Mouse (Mus musculus) limb, embryonic 10.5 days (tissue): ENCODE measurements around the gene Cacnb4. TPM values are rescaled to one million over a fixed set of nuclear protein-coding genes. Genes with fewer than 3 reads are reported as not detected.
A peak's percentile ranks its signal among the peaks of the same experiment; 100 is the strongest.

ENCODE experiments used
- DNase-seq: peaks from one replicate; pipeline ENCODE4 v3.0.0-alpha.2; 2017; ENCODE audit warnings: low spot score
- H3K27ac ChIP-seq: fragments of 300-500 bp; sonication (generic); 2 replicates; pipeline ENCODE4 v1.5.1; 2016; ENCODE audit warnings: mild to moderate bottlenecking
- H3K27me3 ChIP-seq: fragments of 300-500 bp; sonication (generic); 2 replicates; pipeline ENCODE4 v1.6.1; 2016; ENCODE audit warnings: low read depth, mild to moderate bottlenecking; ENCODE audit not compliant: poor library complexity, severe bottlenecking
- H3K36me3 ChIP-seq: fragments of 300-500 bp; sonication (generic); 2 replicates; pipeline ENCODE4 v1.6.1; 2016; ENCODE audit warnings: mild to moderate bottlenecking, moderate library complexity
- H3K4me1 ChIP-seq: fragments of 300-500 bp; sonication (generic); 2 replicates; pipeline ENCODE4 v1.6.1; 2016
- H3K4me3 ChIP-seq: fragments of 300-500 bp; sonication (generic); 2 replicates; pipeline ENCODE4 v1.5.1; 2016; ENCODE audit warnings: mild to moderate bottlenecking, moderate library complexity
- H3K9me3 ChIP-seq: fragments of 300-500 bp; sonication (generic); replicated peaks from 2 replicates; pipeline ENCODE4 v1.6.1; 2016; ENCODE audit warnings: mild to moderate bottlenecking
- WGBS: fragments of 180-500 bp; shearing (Covaris S2); methylation state at CpG from one replicate; pipeline ENCODE4 v1.1.7; 2016; 5-methylcytosine and 5-hydroxymethylcytosine counted together
- polyA plus RNA-seq: library from polyadenylated mRNA; unstranded; fragments of >200 nt; fragmentation: Nextera tagmentation; extraction: Ambion mirVana; gene quantifications from 2 replicates; pipeline ENCODE4 v1.2.1, GENCODE M21; 2016

Cacnb4 gene
- polyA plus RNA-seq, 1 experiment from 2014 or later = 0.56 TPM

GRCm38 (mm10) chr2:52677589-52677988, 958 bp upstream of the Cacnb4 start:
- WGBS = 57% methylated on average over 4 of the region's 4 CpGs
- Histone ChIP-seq H3K36me3 (no peaks in the 10 kb centered on the region), H3K27ac (no peak overlapping the region), H3K9me3 (no peaks in the 10 kb centered on the region), H3K4me3 (no peak overlapping the region), H3K4me1 (peaks cover 21% of the 10 kb centered on the region), H3K27me3 (peaks cover 63% of the 10 kb centered on the region)
- DNase-seq = no peak

GRCm38 (mm10) chr2:52676913-52677303, 277 bp upstream of the Cacnb4 start:
- Histone ChIP-seq H3K9me3 (no peaks in the 10 kb centered on the region), H3K27ac (no peak overlapping the region), H3K36me3 (no peaks in the 10 kb centered on the region), H3K27me3 (peaks cover 65% of the 10 kb centered on the region), H3K4me3 (peak overlapping the region; percentile 82), H3K4me1 (peaks cover 21% of the 10 kb centered on the region)
- WGBS = 12% methylated on average over 6 of the region's 6 CpGs
- peak; percentile 34 for DNase-seq

- peak overlapping the region; percentile 82 for H3K4me3 ChIP-seq
- WGBS = under 1% methylated on average over 42 of the region's 42 CpGs
- H3K27me3 ChIP-seq = peaks cover 65% of the 10 kb centered on the region
- no peaks in the 10 kb centered on the region for H3K36me3 ChIP-seq
- peak; percentile 68 for DNase-seq
- peaks cover 21% of the 10 kb centered on the region for H3K4me1 ChIP-seq
- peak overlapping the region; percentile 88 for H3K27ac ChIP-seq
- H3K9me3 ChIP-seq = no peaks in the 10 kb centered on the region
These were observed 1.2 kb downstream of the Cacnb4 start for GRCm38 (mm10) chr2:52675278-52675987.

GRCm38 (mm10) chr2:52674886-52675277, 1.7 kb downstream of the Cacnb4 start:
- Histone ChIP-seq H3K36me3 (no peaks in the 10 kb centered on the region), H3K27me3 (peaks cover 65% of the 10 kb centered on the region), H3K4me3 (peak overlapping the region; percentile 82), H3K4me1 (peaks cover 21% of the 10 kb centered on the region), H3K27ac (no peak overlapping the region), H3K9me3 (no peaks in the 10 kb centered on the region)
- peak; percentile 54 for DNase-seq
- under 1% methylated on average over 19 of the region's 19 CpGs for WGBS

- DNase-seq = no peak
- Histone ChIP-seq H3K27ac (no peak overlapping the region), H3K36me3 (no peaks in the 10 kb centered on the region), H3K4me1 (peaks cover 21% of the 10 kb centered on the region), H3K9me3 (no peaks in the 10 kb centered on the region), H3K4me3 (no peak overlapping the region), H3K27me3 (peaks cover 58% of the 10 kb centered on the region)
- WGBS = 77% methylated on average over 1 of the region's 1 CpGs
These were observed 3.5 kb downstream of the Cacnb4 start for GRCm38 (mm10) chr2:52673172-52673571.

- DNase-seq = no peak
- 92% methylated on average over 5 of the region's 5 CpGs for WGBS
- Histone ChIP-seq H3K9me3 (no peaks in the 10 kb centered on the region), H3K27me3 (peaks cover 33% of the 10 kb centered on the region), H3K27ac (no peak overlapping the region), H3K36me3 (no peaks in the 10 kb centered on the region), H3K4me3 (no peak overlapping the region), H3K4me1 (peaks cover 11% of the 10 kb centered on the region)
These were observed 5.9 kb downstream of the Cacnb4 start for GRCm38 (mm10) chr2:52670733-52671132.

- DNase-seq = no peak
- 92% methylated on average over 6 of the region's 6 CpGs for WGBS
- H3K27ac ChIP-seq = no peak overlapping the region
- H3K27me3 ChIP-seq = peaks cover 11% of the 10 kb centered on the region
- H3K36me3 ChIP-seq = no peaks in the 10 kb centered on the region
- no peaks in the 10 kb centered on the region for H3K4me1 ChIP-seq
- H3K9me3 ChIP-seq = no peaks in the 10 kb centered on the region
- no peak overlapping the region for H3K4me3 ChIP-seq
These were observed 8.2 kb downstream of the Cacnb4 start for GRCm38 (mm10) chr2:52668480-52668879.

- no peaks in the 10 kb centered on the region for H3K4me1 ChIP-seq
- 91% methylated on average over 5 of the region's 5 CpGs for WGBS
- no peaks in the 10 kb centered on the region for H3K9me3 ChIP-seq
- H3K27me3 ChIP-seq = peaks cover 8% of the 10 kb centered on the region
- H3K27ac ChIP-seq = no peak overlapping the region
- H3K4me3 ChIP-seq = no peak overlapping the region
- no peaks in the 10 kb centered on the region for H3K36me3 ChIP-seq
- no peak for DNase-seq
These were observed 19.9 kb downstream of the Cacnb4 start for GRCm38 (mm10) chr2:52656722-52657121.

- Histone ChIP-seq H3K9me3 (no peaks in the 10 kb centered on the region), H3K4me3 (no peak overlapping the region), H3K36me3 (no peaks in the 10 kb centered on the region), H3K27me3 (peaks cover 7% of the 10 kb centered on the region), H3K27ac (no peak overlapping the region), H3K4me1 (no peaks in the 10 kb centered on the region)
- DNase-seq = no peak
- whole genome bisulfite sequencing = 80% methylated on average over 4 of the region's 4 CpGs
These were observed 22.1 kb downstream of the Cacnb4 start for GRCm38 (mm10) chr2:52654541-52654940.

GRCm38 (mm10) chr2:52651547-52651946, 25.1 kb downstream of the Cacnb4 start:
- Histone ChIP-seq H3K9me3 (no peaks in the 10 kb centered on the region), H3K36me3 (no peaks in the 10 kb centered on the region), H3K27me3 (no peaks in the 10 kb centered on the region), H3K4me1 (peaks cover 4% of the 10 kb centered on the region; the same call in 1 of the 2 replicates), H3K27ac (no peak overlapping the region), H3K4me3 (no peak overlapping the region)
- WGBS = 93% methylated on average over 6 of the region's 6 CpGs
- DNase-seq = no peak

GRCm38 (mm10) chr2:52647255-52647998, 29.2 kb downstream of the Cacnb4 start:
- H3K27me3 ChIP-seq = no peaks in the 10 kb centered on the region
- WGBS = 82% methylated on average over 8 of the region's 8 CpGs
- peaks cover 4% of the 10 kb centered on the region; the same call in 1 of the 2 replicates for H3K4me1 ChIP-seq
- no peak overlapping the region for H3K27ac ChIP-seq
- H3K4me3 ChIP-seq = no peak overlapping the region
- no peaks in the 10 kb centered on the region for H3K36me3 ChIP-seq
- no peak for DNase-seq
- H3K9me3 ChIP-seq = no peaks in the 10 kb centered on the region

- DNase-seq = no peak
- H3K9me3 ChIP-seq = no peaks in the 10 kb centered on the region
- H3K27ac ChIP-seq = no peak overlapping the region
- no peak overlapping the region for H3K4me3 ChIP-seq
- 52% methylated on average over 6 of the region's 6 CpGs for WGBS
- H3K4me1 ChIP-seq = peaks cover 4% of the 10 kb centered on the region; the same call in 1 of the 2 replicates
- no peaks in the 10 kb centered on the region for H3K36me3 ChIP-seq
- H3K27me3 ChIP-seq = no peaks in the 10 kb centered on the region
These were observed 33.0 kb downstream of the Cacnb4 start for GRCm38 (mm10) chr2:52643657-52644056.

GRCm38 (mm10) chr2:52639530-52639875, 37.1 kb downstream of the Cacnb4 start:
- no peak overlapping the region for H3K27ac ChIP-seq
- H3K36me3 ChIP-seq = no peaks in the 10 kb centered on the region
- 86% methylated on average over 4 of the region's 4 CpGs for WGBS
- H3K27me3 ChIP-seq = 0 out of 2 replicates have a peak, but pooled peaks cover 3% of the 10 kb centered on the region
- no peak for DNase-seq
- H3K9me3 ChIP-seq = no peaks in the 10 kb centered on the region
- H3K4me1 ChIP-seq = peaks cover 11% of the 10 kb centered on the region
- no peak overlapping the region for H3K4me3 ChIP-seq
